Mouse (Mus musculus) natural killer cell, adult 2 months (primary cell): ENCODE measurements around the gene Eed.

Experiments
- DNase-seq, 2 experiments: peaks; one replicate each; pipeline ENCODE4 v3.0.0; 2022; ENCODE audit warnings: low spot score in 2 of 2

The Eed gene

GRCm38 (mm10) chr7:89908899-89909621 is 71.7 kb downstream of the Eed start:
- no peak for DNase-seq

- DNase-seq: no peak
Observed at GRCm38 (mm10) chr7:89908421-89908820, 72.4 kb downstream of the Eed start.

DNA sequence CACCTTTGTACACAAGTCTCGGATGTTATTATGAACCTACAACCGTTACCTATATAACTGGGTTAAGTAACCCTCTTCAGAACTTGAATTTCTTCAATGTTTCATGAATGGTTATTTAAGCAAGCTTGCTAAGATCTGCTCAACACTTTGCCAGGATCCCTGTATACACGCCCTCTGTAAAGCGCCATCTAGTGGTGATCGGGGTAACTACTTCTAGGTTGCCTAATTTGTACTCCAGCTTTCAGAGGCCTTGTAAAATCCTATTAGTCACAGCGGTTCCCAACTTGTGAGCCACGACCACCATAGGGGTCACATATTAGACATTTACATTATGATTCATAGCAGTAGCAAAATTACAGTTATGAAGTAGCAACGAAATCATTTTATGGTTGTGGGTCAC is 72.8 kb downstream of the Eed start:
- DNase-seq: peak; percentile 45 to 63
